Mouse (Mus musculus) urinary bladder, adult 2 months (tissue): ENCODE measurements at regions not wholly inside any gene's neighbourhood (a gene's known extent, or its start where the extent isn't known, plus 50 kb on each side); places are given as distances from the start of the nearest gene placed in this dataset.

ENCODE experiments used
- DNase-seq: peaks from one replicate; pipeline ENCODE4 v3.0.0; 2022; ENCODE audit warnings: low spot score

GRCm38 (mm10) chr1:183504103-183504841 is 86.3 kb downstream of the Hhipl2 start:
- no peak for DNase-seq

- no peak for DNase-seq
Measured at GRCm38 (mm10) chr1:183507893-183508292, 89.9 kb downstream of the Hhipl2 start.

- no peak for DNase-seq
Measured at GRCm38 (mm10) chr1:183510759-183511158, 92.7 kb downstream of the Hhipl2 start.

- no peak for DNase-seq
Measured at GRCm38 (mm10) chr1:183513876-183514275, 95.9 kb downstream of the Hhipl2 start.

GRCm38 (mm10) chr1:183514281-183514983 is 96.4 kb downstream of the Hhipl2 start:
- DNase-seq: no peak

- DNase-seq: no peak
Measured at GRCm38 (mm10) chr1:183514984-183515287, 96.9 kb downstream of the Hhipl2 start.

GRCm38 (mm10) chr1:183516167-183516566 is 98.2 kb downstream of the Hhipl2 start:
- DNase-seq: no peak

- DNase-seq: no peak
Measured at GRCm38 (mm10) chr1:183517236-183517635, 99.2 kb downstream of the Hhipl2 start.

- DNase-seq: no peak
Measured at GRCm38 (mm10) chr1:183521569-183521968, 103.6 kb downstream of the Hhipl2 start.

GRCm38 (mm10) chr1:183533386-183533785 is 115.4 kb downstream of the Hhipl2 start:
- no peak for DNase-seq

GRCm38 (mm10) chr1:183548752-183549387 is 130.9 kb downstream of the Hhipl2 start:
- DNase-seq: no peak

GRCm38 (mm10) chr1:183552617-183553016 is 134.6 kb downstream of the Hhipl2 start:
- DNase-seq: no peak

GRCm38 (mm10) chr1:183553219-183553618 is 135.2 kb downstream of the Hhipl2 start:
- no peak for DNase-seq

- no peak for DNase-seq
Measured at GRCm38 (mm10) chr1:183562853-183563252, 144.8 kb downstream of the Hhipl2 start.

GRCm38 (mm10) chr1:183573621-183574585 is 155.9 kb downstream of the Hhipl2 start:
- no peak for DNase-seq

GRCm38 (mm10) chr1:183584861-183585260 is 166.8 kb downstream of the Hhipl2 start:
- no peak for DNase-seq

GRCm38 (mm10) chr1:183586406-183586805 is 168.4 kb downstream of the Hhipl2 start:
- DNase-seq: no peak

- DNase-seq: no peak
Measured at GRCm38 (mm10) chr1:183595306-183595705, 177.3 kb downstream of the Hhipl2 start.

GRCm38 (mm10) chr1:183600466-183600865 is 182.5 kb downstream of the Hhipl2 start:
- no peak for DNase-seq

- no peak for DNase-seq
Measured at GRCm38 (mm10) chr1:183611966-183612694, 194.1 kb downstream of the Hhipl2 start.

GRCm38 (mm10) chr1:183619451-183620059 is 201.5 kb downstream of the Hhipl2 start:
- DNase-seq: no peak
